Mouse (Mus musculus) stomach, embryonic 14.5 days (tissue): ENCODE measurements at regions not wholly inside any gene's neighbourhood (a gene's known extent, or its start where the extent isn't known, plus 50 kb on each side); places are given as distances from the start of the nearest gene placed in this dataset.
"Not testable (repeated sequence)": the region's sequence is repeated elsewhere in the genome, so short reads cannot be mapped to it uniquely, and the experiment has no call there.

ENCODE experiments used
- ATAC-seq: fragments of 200-750 bp; cut with Nextera tagmentation; 2 replicates; pipeline ENCODE4 v1.8.0; 2017; ENCODE audit warnings: low read depth, moderate TSS enrichment; ENCODE audit not compliant: insufficient number of reproducible peaks, insufficient read depth, low FRiP score
- H3K27ac ChIP-seq: fragments of 300-500 bp; sonication (generic); 2 replicates; pipeline ENCODE4 v1.5.1; 2014; ENCODE audit warnings: mild to moderate bottlenecking, low read length, moderate library complexity, mixed read lengths
- H3K27me3 ChIP-seq: fragments of 300-500 bp; sonication (generic); 2 replicates; pipeline ENCODE4 v1.6.1; 2014; ENCODE audit warnings: low read length, control low read depth, mixed read lengths; ENCODE audit not compliant: control insufficient read depth, insufficient read depth
- H3K36me3 ChIP-seq: fragments of 300-500 bp; sonication (generic); 2 replicates; pipeline ENCODE4 v1.6.1; 2014; ENCODE audit warnings: mild to moderate bottlenecking, control low read depth, low read length, moderate library complexity, mixed read lengths; ENCODE audit not compliant: control insufficient read depth, insufficient read depth
- H3K4me1 ChIP-seq: fragments of 300-500 bp; sonication (generic); 2 replicates; pipeline ENCODE4 v1.6.1; 2014; ENCODE audit warnings: low read length, control low read depth, mixed read lengths; ENCODE audit not compliant: control insufficient read depth, insufficient read depth
- H3K4me2 ChIP-seq: fragments of 300-500 bp; sonication (generic); replicated peaks from 2 replicates; pipeline ENCODE4 v1.6.1; 2014; ENCODE audit warnings: low read depth, low read length, control low read depth
- H3K4me3 ChIP-seq: fragments of 300-500 bp; sonication (generic); 2 replicates; pipeline ENCODE4 v1.5.1; 2014; ENCODE audit warnings: low read depth, low read length, control low read depth
- H3K9ac ChIP-seq: fragments of 300-500 bp; sonication (generic); replicated peaks from 2 replicates; pipeline ENCODE4 v1.6.1; 2014; ENCODE audit warnings: low read depth, mild to moderate bottlenecking, control low read depth, low read length, moderate library complexity, mixed read lengths
- H3K9me3 ChIP-seq: fragments of 300-500 bp; sonication (generic); 2 replicates; pipeline ENCODE4 v1.6.1; 2016; ENCODE audit warnings: low read depth, low read length, control low read depth; ENCODE audit not compliant: control insufficient read depth
- whole genome bisulfite sequencing: fragments of 180-500 bp; shearing (Covaris S2); extraction: QIAGEN DNeasy Blood & Tissue Kit; methylation state at CpG from one replicate; pipeline ENCODE4 v1.1.7; 2014; 5-methylcytosine and 5-hydroxymethylcytosine counted together

DNA sequence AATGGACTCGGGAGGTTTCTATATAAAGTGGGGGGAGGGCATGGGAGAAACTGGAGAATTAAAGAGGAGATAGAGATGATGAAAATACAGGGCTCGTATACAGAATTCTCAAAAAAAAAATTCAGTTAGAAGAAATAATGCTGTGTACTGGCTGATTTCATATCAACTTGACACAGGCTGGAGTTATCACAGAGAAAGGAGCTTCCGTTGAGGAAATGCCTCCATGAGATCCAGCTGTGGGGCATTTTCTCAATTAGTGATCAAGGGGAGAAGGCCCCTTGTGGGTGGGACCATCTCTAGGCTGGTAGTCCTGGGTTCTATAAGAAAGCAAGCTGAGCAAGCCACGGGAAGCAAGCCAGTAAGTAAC, 248.4 kb downstream of the Dhx15 start:
- not testable (repeated sequence) for H3K4me1 ChIP-seq, H3K4me2 ChIP-seq, H3K36me3 ChIP-seq, ATAC-seq, H3K27me3 ChIP-seq, H3K9me3 ChIP-seq, H3K27ac ChIP-seq, H3K9ac ChIP-seq, H3K4me3 ChIP-seq
- 43% methylated on average over 4 of the region's 4 CpGs for WGBS

GRCm38 (mm10) chr5:51941255-51941924, 248.9 kb downstream of the Dhx15 start:
- 32% methylated on average over 8 of the region's 8 CpGs for WGBS
- no peaks in the 10 kb centered on the region for H3K36me3 ChIP-seq
- H3K9me3 ChIP-seq: no peaks in the 10 kb centered on the region
- no peak overlapping the region for H3K4me3 ChIP-seq
- ATAC-seq: no peak
- H3K27me3 ChIP-seq: no peaks in the 10 kb centered on the region
- H3K9ac ChIP-seq: no peak overlapping the region
- no peak overlapping the region for H3K4me2 ChIP-seq
- no peak overlapping the region for H3K27ac ChIP-seq
- no peaks in the 10 kb centered on the region for H3K4me1 ChIP-seq

- Histone ChIP-seq H3K36me3 (no peaks in the 10 kb centered on the region), H3K4me2 (no peak overlapping the region), H3K27me3 (no peaks in the 10 kb centered on the region), H3K9me3 (no peaks in the 10 kb centered on the region), H3K27ac (no peak overlapping the region), H3K4me3 (no peak overlapping the region), H3K4me1 (no peaks in the 10 kb centered on the region), H3K9ac (no peak overlapping the region)
- ATAC-seq: no peak
- WGBS: 84% methylated on average over 6 of the region's 6 CpGs
These were observed 251.5 kb downstream of the Dhx15 start for GRCm38 (mm10) chr5:51938845-51939244.

DNA sequence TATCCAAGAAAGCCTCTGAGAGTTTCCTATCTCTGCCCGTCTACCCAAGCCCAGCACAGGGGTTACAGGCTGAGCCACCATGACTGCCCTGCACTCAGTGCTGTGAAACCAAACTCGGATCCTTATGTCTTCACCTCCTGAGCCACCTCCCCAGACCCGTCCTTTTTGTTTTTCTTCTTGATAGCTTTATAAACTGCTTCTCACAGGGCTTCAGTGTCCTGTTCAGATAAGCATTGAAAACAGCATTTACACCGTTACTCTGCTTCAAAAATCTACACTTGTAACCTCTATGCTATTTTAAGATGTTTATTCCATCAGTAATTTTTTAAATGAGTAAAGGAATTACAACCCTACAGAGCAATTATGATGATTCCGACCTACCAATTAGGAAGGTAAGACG, 253.0 kb downstream of the Dhx15 start:
- Histone ChIP-seq H3K36me3 (no peaks in the 10 kb centered on the region), H3K9ac (no peak overlapping the region), H3K27ac (no peak overlapping the region), H3K4me2 (no peak overlapping the region), H3K27me3 (no peaks in the 10 kb centered on the region), H3K9me3 (no peaks in the 10 kb centered on the region), H3K4me3 (no peak overlapping the region), H3K4me1 (no peaks in the 10 kb centered on the region)
- no peak for ATAC-seq
- 77% methylated on average over 6 of the region's 6 CpGs for WGBS

- 72% methylated on average over 17 of the region's 17 CpGs for WGBS
- Histone ChIP-seq H3K27ac (no peak overlapping the region), H3K9ac (no peak overlapping the region), H3K4me2 (no peak overlapping the region), H3K4me1 (no peaks in the 10 kb centered on the region), H3K36me3 (no peaks in the 10 kb centered on the region), H3K4me3 (no peak overlapping the region), H3K27me3 (no peaks in the 10 kb centered on the region), H3K9me3 (no peaks in the 10 kb centered on the region)
- no peak for ATAC-seq
These were observed 254.6 kb downstream of the Dhx15 start for GRCm38 (mm10) chr5:51935391-51936354.

DNA sequence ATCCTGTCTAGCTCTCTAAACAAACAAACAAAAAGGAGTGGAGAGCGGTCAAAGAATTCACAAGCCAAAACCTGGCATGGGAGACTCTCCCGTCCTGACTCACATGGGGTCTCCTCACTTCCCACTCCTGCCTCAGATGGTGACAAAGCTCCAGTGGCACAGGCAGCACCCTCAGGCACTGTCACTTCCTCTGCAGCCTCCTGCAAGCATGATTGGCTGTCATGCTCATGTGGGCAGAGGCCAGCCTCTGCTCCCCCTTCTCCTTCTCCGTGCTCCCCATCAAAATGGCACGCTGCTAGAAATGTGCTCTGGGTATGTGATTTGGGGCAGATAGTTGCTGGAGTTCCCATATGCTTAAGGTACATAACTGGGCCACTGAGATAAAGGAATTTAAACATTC, 255.4 kb downstream of the Dhx15 start:
- no peak for ATAC-seq
- Histone ChIP-seq H3K4me1 (no peaks in the 10 kb centered on the region), H3K36me3 (no peaks in the 10 kb centered on the region), H3K27me3 (no peaks in the 10 kb centered on the region), H3K4me2 (no peak overlapping the region), H3K4me3 (no peak overlapping the region), H3K9me3 (no peaks in the 10 kb centered on the region), H3K9ac (no peak overlapping the region), H3K27ac (no peak overlapping the region)
- 79% methylated on average over 4 of the region's 4 CpGs for WGBS

DNA sequence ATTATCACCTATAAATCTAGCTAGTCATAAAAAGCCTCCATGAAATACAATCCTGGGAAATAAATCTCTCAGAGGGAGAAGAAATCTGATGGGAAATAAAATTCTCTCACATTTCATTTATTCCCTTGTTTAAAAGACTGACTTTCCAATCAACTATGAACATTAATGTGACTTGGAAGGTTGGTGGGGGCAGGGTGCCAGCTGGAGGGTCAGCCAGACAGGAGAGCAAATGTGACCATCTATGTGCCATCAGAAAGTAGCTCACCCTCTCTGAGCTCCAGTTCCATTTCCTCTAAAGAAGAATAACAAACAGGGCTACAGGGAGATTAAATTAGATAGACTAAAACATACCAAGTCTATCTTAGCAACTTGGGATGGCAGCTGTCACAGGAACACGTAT, 257.0 kb downstream of the Dhx15 start:
- Histone ChIP-seq H3K27me3 (no peaks in the 10 kb centered on the region), H3K4me3 (no peak overlapping the region), H3K4me1 (no peaks in the 10 kb centered on the region), H3K36me3 (no peaks in the 10 kb centered on the region), H3K27ac (no peak overlapping the region), H3K9ac (no peak overlapping the region), H3K9me3 (no peaks in the 10 kb centered on the region), H3K4me2 (no peak overlapping the region)
- no peak for ATAC-seq
- 81% methylated on average over 1 of the region's 1 CpGs for WGBS

DNA sequence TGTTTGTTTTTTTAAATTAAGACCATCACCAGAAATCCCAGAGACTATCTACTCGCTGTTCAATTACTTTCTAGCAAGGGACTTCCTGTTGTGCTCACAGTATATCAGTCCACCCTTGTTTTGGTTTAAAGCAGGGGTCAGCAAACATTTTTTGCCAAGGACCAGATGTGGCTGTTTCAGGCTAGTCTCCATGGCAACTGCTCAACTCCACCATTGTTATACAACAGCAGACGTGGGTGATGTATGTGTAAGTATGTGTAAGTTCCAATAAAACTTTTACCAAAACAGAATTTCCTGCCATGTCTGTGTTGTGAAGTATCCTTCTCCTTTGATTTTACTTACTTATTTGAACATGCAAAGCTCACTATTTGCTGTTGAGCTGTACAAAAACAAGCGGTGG, 259.9 kb downstream of the Dhx15 start:
- no peak overlapping the region for H3K4me2 ChIP-seq
- no peaks in the 10 kb centered on the region for H3K9me3 ChIP-seq
- no peak for ATAC-seq
- no peak overlapping the region for H3K9ac ChIP-seq
- 82% methylated on average over 3 of the region's 3 CpGs for WGBS
- no peak overlapping the region for H3K27ac ChIP-seq
- no peaks in the 10 kb centered on the region for H3K4me1 ChIP-seq
- H3K36me3 ChIP-seq: no peaks in the 10 kb centered on the region
- no peak overlapping the region for H3K4me3 ChIP-seq
- no peaks in the 10 kb centered on the region for H3K27me3 ChIP-seq
